Mouse (Mus musculus) adrenal gland, postnatal 36 days (tissue): ENCODE data around the gene Adam10. TPM values are rescaled to one million over a fixed set of nuclear protein-coding genes. Genes with fewer than 3 reads are reported as not detected.

Source experiments
- DNase-seq, 2 experiments: peaks; one replicate each; pipeline ENCODE4 v3.0.0; 2021; ENCODE audit warnings: mixed read lengths in 1 of 2
- long read RNA-seq, 2 experiments: library from polyadenylated mRNA; stranded (forward); transcript quantifications; one replicate each; pipeline ENCODE4 v2.0.0; 2021; ENCODE audit warnings: borderline sequencing depth in 2 of 2
- total RNA-seq, 2 experiments: library from RNA; stranded (reverse); gene quantifications; 2 replicates each; pipeline ENCODE4 v1.2.3; 2021

The Adam10 gene
- 10 to 100 TPM; 47.1 to 51.0 TPM for total RNA-seq
- long read RNA-seq, experiment 1, full-length matches to known transcripts: 3 of 13 reads
- long read RNA-seq, experiment 1, partial matches to known transcripts: 7 of 13 reads
- long read RNA-seq, experiment 1, other reads (novel, unspliced or antisense): 3 of 13 reads
- long read RNA-seq, experiment 2, full-length matches to known transcripts: 2 of 2 reads
- long read RNA-seq, experiment 2, partial matches to known transcripts: 0 of 2 reads
- long read RNA-seq, experiment 2, other reads (novel, unspliced or antisense): 0 of 2 reads

GRCm38 (mm10) chr9:70678682-70679131, at the start of gene Adam10:
Adam10 (plus strand) TSS chr9:70678997.
- DNase-seq: peak; percentile 99 to 100

DNA sequence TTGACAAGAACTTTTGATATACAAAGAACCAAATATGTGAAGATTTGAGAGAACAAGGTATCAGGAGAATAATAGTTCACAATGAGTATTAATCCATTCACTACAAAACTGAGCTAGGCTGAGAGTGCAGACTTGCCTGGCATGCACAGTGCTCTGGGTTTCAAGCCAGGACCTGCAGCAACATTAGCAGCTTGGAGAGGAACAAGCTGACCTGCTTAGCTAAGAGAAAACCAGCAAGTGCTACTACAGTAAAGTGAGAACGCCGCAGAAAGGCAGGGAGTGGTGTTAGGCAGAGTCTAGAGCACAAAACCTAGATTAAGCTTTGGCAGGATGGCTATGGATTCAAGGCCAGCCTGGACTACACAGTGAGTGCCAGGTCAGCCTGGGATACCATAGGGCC, 49.1 kb upstream of the Adam10 start:
- DNase-seq: no peak

DNA sequence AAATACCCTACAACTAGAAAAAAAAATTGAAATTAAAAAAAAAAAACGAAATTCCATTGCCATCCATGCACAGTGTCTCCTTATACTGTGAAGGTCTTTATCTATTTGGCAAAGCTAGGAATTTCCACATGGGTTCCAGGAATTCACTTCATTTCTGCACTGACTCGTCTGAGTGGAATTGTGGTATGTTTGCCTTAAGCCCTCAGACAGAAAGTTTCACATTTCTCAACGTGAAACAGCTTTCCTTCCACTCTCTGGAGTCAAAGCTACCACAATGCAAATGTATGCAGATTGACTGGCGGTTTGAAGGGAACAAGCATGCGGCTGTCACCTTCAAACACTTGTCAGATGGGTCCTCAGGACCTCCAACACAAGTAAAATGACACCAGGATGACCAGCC, 47.1 kb upstream of the Adam10 start:
- DNase-seq: no peak

DNA sequence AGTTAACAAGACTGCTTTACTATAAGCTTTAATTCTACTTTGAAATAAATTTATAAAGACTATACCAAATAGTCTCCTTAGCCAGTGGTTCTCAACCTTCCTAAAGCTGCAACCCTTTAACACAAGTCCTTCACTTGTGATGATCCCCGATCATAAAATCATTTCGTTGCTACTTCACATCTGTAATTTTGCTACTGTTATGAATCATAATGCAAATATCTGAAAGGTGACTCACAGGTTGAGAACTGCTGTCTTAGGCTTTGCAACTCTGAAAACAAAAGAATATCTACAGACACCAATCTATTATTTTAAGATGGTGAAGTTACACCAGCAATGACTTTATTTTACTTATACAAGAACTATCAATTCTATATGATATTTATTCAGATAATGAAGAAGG, 42.0 kb upstream of the Adam10 start:
- DNase-seq: no peak

- no peak for DNase-seq
Observed at GRCm38 (mm10) chr9:70650260-70650659, 28.5 kb upstream of the Adam10 start.

DNA sequence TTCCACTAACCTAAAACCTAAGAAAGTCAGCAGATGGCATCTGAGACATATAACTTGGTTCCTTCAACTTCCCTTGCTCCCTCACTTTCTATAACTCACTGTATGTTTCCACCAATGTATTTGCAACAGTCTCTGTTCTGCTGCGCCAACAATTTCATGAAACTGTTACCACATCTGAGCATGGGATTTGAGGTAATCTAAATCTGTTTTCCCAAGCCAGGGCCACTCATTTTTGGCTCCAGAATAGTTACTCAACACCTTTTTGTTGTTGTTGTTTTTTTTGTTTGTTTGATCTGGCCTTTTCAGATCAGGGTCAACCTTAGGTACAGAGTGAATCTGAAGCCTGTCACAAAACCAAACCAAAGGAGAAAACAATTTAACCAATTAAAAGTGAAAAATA, 27.8 kb upstream of the Adam10 start:
- no peak for DNase-seq

DNA sequence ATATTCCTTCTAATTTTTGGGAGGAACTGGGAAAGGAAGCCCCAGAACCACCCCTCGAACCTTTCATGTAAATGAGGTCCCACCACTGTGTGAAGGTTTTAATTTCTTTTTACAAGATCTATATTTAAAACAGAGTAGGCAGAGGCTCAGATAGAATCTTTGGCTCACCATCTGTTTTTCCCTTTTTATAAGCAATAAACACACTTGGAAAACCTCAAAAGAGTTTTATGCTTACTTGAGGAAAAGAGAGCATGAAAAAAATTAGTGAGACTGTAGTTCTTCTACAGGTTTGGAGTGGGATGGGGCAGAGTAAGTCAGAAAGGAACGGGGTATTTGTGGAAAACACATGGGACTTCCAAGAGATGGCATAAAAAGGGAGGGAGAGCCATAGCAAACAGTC, 26.6 kb upstream of the Adam10 start:
- no peak for DNase-seq

DNA sequence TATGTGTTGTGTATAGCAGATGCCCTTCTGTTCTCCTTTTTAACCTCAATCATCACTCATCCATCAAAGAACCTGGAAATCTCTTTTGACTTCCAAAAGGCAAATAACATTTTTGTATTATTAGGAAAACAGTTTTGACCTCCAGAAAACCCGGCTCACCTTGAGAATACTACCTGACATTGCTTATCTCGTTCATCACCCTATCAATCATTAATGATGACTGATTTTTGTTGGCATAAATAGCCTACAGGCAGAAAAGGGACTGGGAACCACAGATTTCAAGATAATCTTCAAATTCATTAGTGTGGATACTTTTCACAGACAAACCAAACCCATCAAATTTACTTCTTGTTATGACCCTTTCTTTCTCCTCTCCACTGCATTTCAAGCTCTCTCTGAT, 24.9 kb upstream of the Adam10 start:
- no peak for DNase-seq

GRCm38 (mm10) chr9:70654496-70654895, 24.3 kb upstream of the Adam10 start:
- DNase-seq: no peak

- no peak for DNase-seq
Observed at GRCm38 (mm10) chr9:70655764-70656129, 23.1 kb upstream of the Adam10 start.

- peak; percentile 24 to 58 for DNase-seq
Observed at GRCm38 (mm10) chr9:70656130-70657007, 22.4 kb upstream of the Adam10 start, which contains the start of gene Gm10642. Gm10642 (plus strand) TSS chr9:70656251.

- peak; percentile 99 to 100 for DNase-seq
Observed at GRCm38 (mm10) chr9:70657013-70657967, 21.5 kb upstream of the Adam10 start, which contains the start of gene Mindy2. Mindy2 (minus strand) TSS chr9:70657174.

DNA sequence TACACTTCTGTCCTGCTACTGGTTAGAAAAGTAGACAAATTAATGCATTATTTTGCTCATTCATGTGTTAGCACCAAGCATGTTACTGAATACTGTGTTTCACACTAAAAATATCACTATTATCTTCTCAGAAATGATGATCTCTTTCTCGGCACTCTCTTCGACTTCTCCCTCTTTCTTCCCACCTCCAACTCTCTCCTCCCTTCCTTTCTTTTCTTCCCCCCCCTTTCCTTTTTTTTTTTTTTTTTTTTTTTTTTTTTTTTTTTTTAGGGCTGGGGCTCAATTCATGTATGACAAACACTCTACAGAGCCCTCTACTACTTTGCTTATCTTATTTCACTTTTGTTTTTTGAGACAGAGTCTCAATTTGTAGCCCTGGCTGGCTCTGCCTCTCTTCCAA, 20.5 kb upstream of the Adam10 start:
- DNase-seq: no peak

DNA sequence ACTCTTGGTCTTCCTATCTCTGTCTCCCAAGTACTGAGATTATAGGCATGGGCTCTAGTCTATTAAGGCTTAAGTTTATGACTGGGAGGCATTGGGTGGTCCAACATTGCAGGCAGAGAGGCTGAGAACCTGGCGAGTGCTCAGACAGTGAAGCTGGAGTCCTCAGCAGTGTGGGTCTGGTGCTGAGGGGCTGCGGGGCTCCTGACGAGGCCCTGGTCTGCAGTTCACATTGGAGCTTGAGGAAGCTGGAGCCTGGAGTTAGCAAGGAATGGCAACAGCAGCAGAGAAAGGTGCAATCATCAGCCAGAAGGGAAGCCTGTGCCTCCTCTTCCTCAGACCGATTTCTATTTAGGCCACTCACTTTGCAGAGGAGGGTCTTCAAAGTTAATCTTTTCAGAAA, 13.9 kb upstream of the Adam10 start:
- no peak for DNase-seq

- no peak for DNase-seq
Observed at GRCm38 (mm10) chr9:70665372-70666145, 13.2 kb upstream of the Adam10 start.

- no peak for DNase-seq
Observed at GRCm38 (mm10) chr9:70666811-70667210, 12.0 kb upstream of the Adam10 start.

DNA sequence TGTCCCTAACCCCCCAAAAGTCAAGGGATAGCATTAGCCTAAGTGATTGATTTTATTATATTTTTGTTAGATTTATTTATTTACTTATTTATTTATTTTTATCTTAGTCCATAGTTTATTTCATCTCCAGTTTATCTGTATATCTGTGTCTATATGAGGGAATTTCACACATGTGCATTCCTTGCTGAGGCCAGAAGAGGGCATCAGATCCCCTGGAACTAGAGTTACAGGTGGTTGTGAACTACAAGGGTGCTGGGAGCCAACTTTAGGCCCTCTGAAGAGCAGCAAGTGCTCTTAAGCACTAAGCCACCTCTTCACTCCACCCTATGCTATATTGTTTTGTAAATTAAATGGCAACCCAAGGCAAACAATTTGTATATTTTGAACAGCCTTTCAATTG, 10.7 kb upstream of the Adam10 start:
- no peak for DNase-seq

DNA sequence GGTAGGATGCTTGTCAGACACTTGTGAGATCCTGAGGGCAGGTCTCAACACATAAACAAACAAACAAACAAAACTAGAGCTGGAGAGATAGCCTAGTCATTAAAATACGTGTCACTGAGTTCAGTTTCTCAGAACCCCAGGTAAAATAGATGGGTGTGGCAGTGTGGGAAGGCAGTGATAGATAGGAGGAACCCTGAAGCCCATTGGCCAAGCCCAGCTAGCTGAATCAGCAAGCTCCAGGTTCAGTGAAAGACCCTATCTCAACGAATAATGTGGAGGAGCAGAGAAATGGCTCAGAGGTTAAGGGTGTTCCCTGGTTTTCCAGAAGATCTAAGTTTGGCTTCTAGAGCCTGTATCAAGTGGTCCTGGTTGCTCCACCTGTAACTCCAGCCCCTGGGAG, 9.6 kb upstream of the Adam10 start:
- no peak for DNase-seq

GRCm38 (mm10) chr9:70670381-70670780, 8.4 kb upstream of the Adam10 start:
- DNase-seq: no peak

DNA sequence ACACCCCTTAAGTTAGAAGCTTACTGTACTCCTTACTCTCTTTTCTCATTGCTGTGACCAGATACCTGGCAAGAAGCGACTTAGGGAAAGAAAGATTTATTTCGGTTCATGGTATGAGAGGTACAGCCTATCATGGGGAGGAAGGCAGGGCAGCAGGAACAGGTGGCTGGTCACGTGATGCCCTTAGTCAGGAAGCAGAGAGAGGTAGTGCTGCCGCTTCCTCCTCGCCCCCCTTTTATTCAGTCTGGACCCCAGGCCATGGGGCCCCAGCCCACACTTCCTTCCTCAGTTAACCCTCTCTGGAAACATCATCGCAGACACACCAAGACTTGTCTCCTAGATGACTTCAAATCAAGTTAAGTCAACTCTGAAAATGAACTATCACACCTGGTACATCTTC, 7.5 kb upstream of the Adam10 start:
- DNase-seq: no peak
